Mouse (Mus musculus) MN1 (cell line): ENCODE results near the gene Wfdc6a.
A peak's percentile ranks its signal among the peaks of the same experiment; 100 is the strongest.

Experiments
- DNase-seq: peaks from one replicate; pipeline ENCODE4 v3.0.0-alpha.2; 2016; ENCODE audit warnings: low spot score

The Wfdc6a gene

GRCm38 (mm10) chr2:164549963-164550894 lies 35.0 kb downstream of the Wfdc6a start:
- no peak for DNase-seq

GRCm38 (mm10) chr2:164549338-164549737 lies 35.9 kb downstream of the Wfdc6a start:
- DNase-seq, result no peak

- no peak for DNase-seq
Measured at GRCm38 (mm10) chr2:164544454-164545097, 40.7 kb downstream of the Wfdc6a start.

- DNase-seq, result no peak
Measured at GRCm38 (mm10) chr2:164543745-164544144, 41.5 kb downstream of the Wfdc6a start.

DNA sequence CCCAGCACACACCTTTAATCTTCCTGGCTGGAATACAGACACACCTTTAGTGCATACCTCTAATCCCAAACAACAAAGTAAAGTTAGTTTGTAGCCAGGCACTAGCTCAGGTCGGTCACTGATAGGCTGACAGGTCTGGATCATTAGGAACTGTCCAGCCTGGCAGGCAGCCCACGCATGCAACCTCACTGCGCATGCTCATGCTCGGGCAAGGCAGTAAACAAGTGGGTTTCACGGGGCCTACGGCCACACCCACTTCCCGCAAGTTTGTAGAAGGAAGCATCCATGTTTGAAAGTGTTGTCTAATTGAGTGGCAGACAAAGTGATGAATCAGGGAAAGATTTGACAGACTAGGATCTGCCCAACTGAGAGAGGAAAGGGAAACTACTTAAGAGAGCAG lies 42.6 kb downstream of the Wfdc6a start:
- no peak for DNase-seq

DNA sequence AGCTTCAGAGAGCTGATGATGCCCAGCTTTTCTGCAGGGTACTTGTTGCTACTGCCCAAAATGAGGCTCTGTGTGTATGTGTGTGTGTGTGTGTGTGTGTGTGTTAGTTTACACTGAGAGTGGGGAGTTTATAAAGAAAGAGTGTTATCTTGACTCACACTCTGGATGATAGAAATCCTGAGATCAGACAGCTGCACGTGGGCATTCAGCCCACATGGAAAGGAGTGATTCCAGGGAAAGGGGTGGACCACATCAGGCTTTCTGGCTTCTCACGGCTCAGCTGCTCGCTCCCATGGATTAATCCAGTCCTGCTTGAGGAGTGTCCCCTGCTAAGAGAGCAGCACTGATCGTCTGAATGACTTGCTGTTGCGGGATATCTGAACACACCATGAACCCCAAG lies 43.1 kb downstream of the Wfdc6a start:
- DNase-seq, result no peak

DNA sequence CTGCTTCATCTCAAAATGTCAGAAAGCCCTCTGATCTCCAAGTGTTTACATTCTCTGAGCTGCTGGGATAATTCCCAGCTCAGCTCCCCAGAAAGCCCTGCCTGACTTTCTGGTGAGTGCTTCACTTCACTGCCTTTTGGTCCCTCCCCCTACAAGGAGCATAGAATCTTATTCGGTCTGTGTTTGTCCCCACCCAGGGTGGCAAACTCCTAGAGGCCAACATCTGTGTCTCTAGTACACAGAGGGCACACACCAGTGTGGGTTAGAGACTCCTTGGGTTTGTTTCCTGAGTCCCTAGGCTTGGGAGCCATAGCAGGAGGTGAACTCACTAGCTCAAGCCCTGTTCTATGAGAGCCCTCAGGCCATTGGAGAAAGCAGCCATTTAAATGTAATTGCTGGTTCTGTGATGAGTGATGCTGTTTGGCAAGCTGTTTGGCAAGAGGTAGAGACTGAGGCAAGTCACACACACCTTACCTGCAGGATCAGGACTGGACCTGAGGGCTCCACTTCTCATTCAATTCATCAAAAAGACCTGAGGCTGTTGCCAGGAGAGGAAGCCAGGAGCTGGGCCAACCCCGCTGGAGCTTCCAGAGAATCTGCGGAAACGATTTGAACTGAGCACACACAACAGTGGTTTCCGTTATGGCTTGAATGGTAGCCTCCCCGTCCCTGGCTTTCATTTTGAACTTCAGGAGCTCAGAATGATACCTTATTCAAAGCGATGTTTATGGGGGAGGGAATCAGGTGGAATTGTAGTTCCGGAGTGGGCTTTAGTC lies 44.4 kb downstream of the Wfdc6a start:
- no peak for DNase-seq

GRCm38 (mm10) chr2:164537003-164537402 lies 48.2 kb downstream of the Wfdc6a start:
- DNase-seq, result no peak

DNA sequence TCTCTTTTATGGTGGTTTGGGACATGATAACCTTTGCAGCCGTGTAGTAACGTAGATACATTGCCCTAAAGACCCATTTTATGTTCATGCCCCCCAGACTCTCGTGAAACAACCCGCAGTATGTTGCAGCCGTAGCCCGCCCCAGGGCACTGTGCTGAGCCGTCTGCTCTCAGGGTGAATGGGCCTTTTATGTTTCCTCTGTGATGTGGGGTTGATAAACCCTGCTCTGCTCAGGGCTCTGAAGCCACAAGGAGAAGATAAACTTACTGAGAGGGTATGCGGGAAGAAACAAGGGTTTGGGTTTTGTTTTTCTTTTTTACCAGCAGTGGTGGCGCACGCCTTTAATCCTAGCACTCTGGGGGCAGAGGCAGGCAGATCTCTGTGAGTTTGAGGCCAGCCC lies 50.9 kb downstream of the Wfdc6a start:
- no peak for DNase-seq

DNA sequence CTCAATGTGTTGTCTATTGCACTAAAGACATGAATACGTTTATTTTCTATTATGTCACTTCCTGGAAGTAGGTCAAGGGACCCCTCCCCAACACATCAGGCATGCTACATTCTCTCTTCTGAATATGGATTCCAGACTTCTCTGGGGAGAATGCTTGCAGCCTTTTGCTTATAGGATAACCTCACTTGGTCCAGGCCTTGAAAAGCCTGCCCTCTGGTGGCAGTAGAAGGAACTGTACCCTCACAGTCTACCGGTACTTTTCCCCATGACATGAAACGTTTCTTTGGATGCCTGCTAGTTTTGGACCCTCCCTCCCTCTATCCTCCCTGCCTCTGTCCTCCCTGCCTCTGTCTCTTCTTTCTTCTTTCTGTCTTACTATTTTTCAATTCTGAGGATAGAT lies 54.1 kb downstream of the Wfdc6a start:
- DNase-seq, result peak; percentile 78
